Mouse (Mus musculus): ENCODE data around the gene Lap3. TPM values are rescaled to one million over a fixed set of nuclear protein-coding genes. Genes with fewer than 3 reads are reported as not detected.

Lap3 gene
- total and polyA plus RNA-seq, 3 experiments: 108 to 167 (median 130) TPM

- DNase-seq (ENCODE audit: extremely low read depth): peak; percentile 77
- in situ Hi-C loops (cut with MboI; ENCODE audit: low pct_ligation_motif_present, low pct_unique_long_range_greater_than_20kb, low sequenced_read_pairs) (loop anchor here (10.0 to 25.0 kb wide), 2 partner anchors 191 to 863 kb away; partner anchors contain the start of gene Ncapg), dilution Hi-C loops (cut with MboI; ENCODE audit: extremely low pct_ligation_motif_present, extremely low pct_unique_long_range_greater_than_20kb, low sequenced_read_pairs) (no loop called here)
- no peaks in the 10 kb centered on the region for H3K9me3 ChIP-seq (replicated peaks; ENCODE audit: low read length)
- H3K79me2 ChIP-seq (replicated peaks; ENCODE audit: control insufficient read depth, extremely low read depth, insufficient read depth, poor library complexity, severe bottlenecking): no peaks in the 10 kb centered on the region
- no peak overlapping the region for H3K4me3 ChIP-seq (replicated peaks in 1 of 3; ENCODE audit: low read depth in 2 of 3, low read length in 2 of 3, poor library complexity in 1 of 3)
- H3K9ac ChIP-seq (ENCODE audit: insufficient read depth, low read depth): no peak overlapping the region
- no peak overlapping the region for H3K27ac ChIP-seq (ENCODE audit: insufficient read depth, low read depth)
- peak; percentile 84 for TF ChIP-seq MYC (IDR thresholded peaks at IDR 0.05; ENCODE audit: low read depth, low read length)
- no peak for TF ChIP-seq POLR2A (IDR thresholded peaks at IDR 0.05; ENCODE audit: low read depth, low read length)
- peak; percentile 94 for TF ChIP-seq RAD21 (IDR thresholded peaks at IDR 0.05; ENCODE audit: low read depth, low read length)
- TF ChIP-seq MAX (IDR thresholded peaks at IDR 0.05; ENCODE audit: low read length): no peak
- TF ChIP-seq MEF2A (IDR thresholded peaks at IDR 0.05; ENCODE audit: borderline replicate concordance, low read depth, low read length): no peak
- peak; percentile 71 for TF ChIP-seq SMC3 (IDR thresholded peaks at IDR 0.05; ENCODE audit: low read depth, low read length)
- TF ChIP-seq ELF1 (IDR thresholded peaks at IDR 0.05; ENCODE audit: low read depth, low read length): no peak
- peak; percentile 38 for TF ChIP-seq ZC3H11A (IDR thresholded peaks at IDR 0.05; ENCODE audit: low read depth, low read length)
- no peak for TF ChIP-seq EP300 (IDR thresholded peaks at IDR 0.05; ENCODE audit: low read length)
- TF ChIP-seq IRF4 (IDR thresholded peaks at IDR 0.05; ENCODE audit: low read depth, low read length): no peak
- no peak for TF ChIP-seq ETS1 (conservative IDR thresholded peaks at IDR 0.05; ENCODE audit: low read depth, low read length)
- peak; percentile 63 to 88 for TF ChIP-seq CTCF (conservative IDR thresholded peaks at IDR 0.05 in 1 of 2, IDR thresholded peaks at IDR 0.05 in 1 of 2; ENCODE audit: low read depth in 2 of 2, low read length in 2 of 2)
- H3K4me2 ChIP-seq (ENCODE audit: insufficient read depth, low read depth, poor library complexity, severe bottlenecking): peak overlapping the region; percentile 36; the same call in 1 of the 2 replicates
- no peaks in the 10 kb centered on the region for H3K36me3 ChIP-seq (replicated peaks in 1 of 2; ENCODE audit: control insufficient read depth in 1 of 2, insufficient read depth in 1 of 2, low read length in 1 of 2)
- H3K27me3 ChIP-seq (replicated peaks): no peaks in the 10 kb centered on the region
- peaks cover 7 to 8% of the 10 kb centered on the region in 2 experiments for H3K4me1 ChIP-seq (ENCODE audit: control insufficient read depth in 1 of 2, insufficient read depth in 2 of 2)
Measured at GRCm38 (mm10) chr5:45474215-45474614, 19.0 kb upstream of the Lap3 start.

- H3K9ac ChIP-seq (ENCODE audit: insufficient read depth, low read depth): no peak overlapping the region
- no peak overlapping the region for H3K4me2 ChIP-seq (ENCODE audit: insufficient read depth, low read depth, poor library complexity, severe bottlenecking)
- H3K9me3 ChIP-seq (replicated peaks; ENCODE audit: low read length): no peaks in the 10 kb centered on the region
- TF ChIP-seq ZKSCAN1 (IDR thresholded peaks at IDR 0.05; ENCODE audit: borderline replicate concordance, low read depth, low read length): no peak
- no peak for TF ChIP-seq MXI1 (IDR thresholded peaks at IDR 0.05; ENCODE audit: low read depth, low read length)
- no peak for TF ChIP-seq IRF4 (IDR thresholded peaks at IDR 0.05; ENCODE audit: low read depth, low read length)
- TF ChIP-seq ELF1 (IDR thresholded peaks at IDR 0.05; ENCODE audit: low read depth, low read length): no peak
- TF ChIP-seq MAX (IDR thresholded peaks at IDR 0.05; ENCODE audit: low read length): no peak
- TF ChIP-seq ZMIZ1 (IDR thresholded peaks at IDR 0.05; ENCODE audit: low read depth, low read length): no peak
- no peak for TF ChIP-seq E2F4 (IDR thresholded peaks at IDR 0.05; ENCODE audit: insufficient replicate concordance, low read depth, low read length)
- TF ChIP-seq BHLHE40 (IDR thresholded peaks at IDR 0.05; ENCODE audit: low read depth, low read length): no peak
- TF ChIP-seq ETS1 (conservative IDR thresholded peaks at IDR 0.05; ENCODE audit: low read depth, low read length): no peak
- no peak for TF ChIP-seq POLR2A (IDR thresholded peaks at IDR 0.05; ENCODE audit: low read depth, low read length)
- no peak for TF ChIP-seq JUN (IDR thresholded peaks at IDR 0.05; ENCODE audit: insufficient read depth, low read depth, low read length)
- no peak for TF ChIP-seq NRF1 (IDR thresholded peaks at IDR 0.05; ENCODE audit: low read depth, low read length)
- TF ChIP-seq POLR2AphosphoS2 (IDR thresholded peaks at IDR 0.05; ENCODE audit: low read depth, low read length): no peak
- no peak for TF ChIP-seq EP300 (IDR thresholded peaks at IDR 0.05; ENCODE audit: low read length)
- no peak for TF ChIP-seq MYC (IDR thresholded peaks at IDR 0.05; ENCODE audit: low read depth, low read length)
- no peak for TF ChIP-seq CTCF (conservative IDR thresholded peaks at IDR 0.05 in 1 of 2, IDR thresholded peaks at IDR 0.05 in 1 of 2; ENCODE audit: low read depth in 2 of 2, low read length in 2 of 2)
- TF ChIP-seq SMC3 (IDR thresholded peaks at IDR 0.05; ENCODE audit: low read depth, low read length): no peak
- no peak for TF ChIP-seq CHD1 (IDR thresholded peaks at IDR 0.05; ENCODE audit: low read depth, low read length)
- no peak for TF ChIP-seq CHD2 (IDR thresholded peaks at IDR 0.05; ENCODE audit: low read length)
- no peaks in the 10 kb centered on the region for H3K36me3 ChIP-seq (replicated peaks in 1 of 2; ENCODE audit: control insufficient read depth in 1 of 2, insufficient read depth in 1 of 2, low read length in 1 of 2)
- in situ Hi-C loops (cut with MboI; ENCODE audit: low pct_ligation_motif_present, low pct_unique_long_range_greater_than_20kb, low sequenced_read_pairs) (loop anchor here (10.0 to 25.0 kb wide), 2 partner anchors 190 to 863 kb away; partner anchors contain the start of gene Ncapg), dilution Hi-C loops (cut with MboI; ENCODE audit: extremely low pct_ligation_motif_present, extremely low pct_unique_long_range_greater_than_20kb, low sequenced_read_pairs) (no loop called here)
- H3K27ac ChIP-seq (ENCODE audit: insufficient read depth, low read depth): no peak overlapping the region
- H3K27me3 ChIP-seq (replicated peaks): no peaks in the 10 kb centered on the region
- H3K79me2 ChIP-seq (replicated peaks; ENCODE audit: control insufficient read depth, extremely low read depth, insufficient read depth, poor library complexity, severe bottlenecking): no peaks in the 10 kb centered on the region
- no peak for DNase-seq (ENCODE audit: extremely low read depth)
- peaks cover 7 to 8% of the 10 kb centered on the region in 2 experiments for H3K4me1 ChIP-seq (ENCODE audit: control insufficient read depth in 1 of 2, insufficient read depth in 2 of 2)
- H3K4me3 ChIP-seq (replicated peaks in 1 of 3; ENCODE audit: low read depth in 2 of 3, low read length in 2 of 3, poor library complexity in 1 of 3): no peak overlapping the region
Measured at GRCm38 (mm10) chr5:45474758-45475157, 18.4 kb upstream of the Lap3 start.

All from CH12.LX (cell line).